Mouse (Mus musculus) E14TG2a.4 (cell line): ENCODE measurements around the gene Kat2a.

Experiments
- CTCF ChIP-seq: conservative IDR thresholded peaks from 2 replicates; pipeline ENCODE4 v1.5.1; 2014; ENCODE audit warnings: low read length
- NANOG ChIP-seq: IDR thresholded peaks from 2 replicates; pipeline ENCODE4 v1.6.1; 2014; ENCODE audit warnings: borderline replicate concordance, low read length, mixed read lengths
- POU5F1 ChIP-seq: IDR thresholded peaks from 2 replicates; pipeline ENCODE4 v1.6.1; 2014; ENCODE audit warnings: low read length, borderline replicate concordance

- TF ChIP-seq CTCF (no peak), NANOG (no peak), POU5F1 (no peak)
These were observed 45.3 kb upstream of the Kat2a start for GRCm38 (mm10) chr11:100757566-100757965.
